ENCODE assay signal across 18 mouse cellular contexts in genomic region chr14:121930731-121931383, GRCm38 (mm10). TPM values are rescaled to one million over a fixed set of nuclear protein-coding genes. Genes with fewer than 3 reads are reported as not detected.
DNase-seq lines count a peak whose midpoint lies in the region; ATAC-seq and TF ChIP-seq lines count a peak whose summit lies in the region.
"Had no signal": no experiment of that assay in that cellular context is flagged by ENCODE, and none has a peak within 500 bp of the region (broad histone marks: within the 10 kb centered on the region; RNA-seq: fewer than 3 reads in every experiment).

No protein-coding gene starts in this region.

- 71% methylated on average over 7 of the region's 7 CpGs for WGBS in lung, postnatal 0 days
- WGBS in lung, adult 2 months = 44% methylated on average over 7 of the region's 7 CpGs
- 90% methylated on average over 7 of the region's 7 CpGs for WGBS in hindbrain, embryonic 10.5 days

- H3K27me3 ChIP-seq in lung, postnatal 0 days (replicated peaks; ENCODE audit: insufficient read depth, low read length) = no peaks in the 10 kb centered on the region
- H3K27me3 ChIP-seq in hindbrain, embryonic 10.5 days (ENCODE audit: insufficient read depth, poor library complexity, severe bottlenecking) = no peaks in the 10 kb centered on the region
- H3K27me3 ChIP-seq: neural tube, embryonic 12.5 days had no signal

- no peak for DNase-seq in lung, postnatal 0 days (ENCODE audit: low spot score)
- no peak for DNase-seq in lung, adult 2 months
- DNase-seq in hindbrain, embryonic 10.5 days (ENCODE audit: low spot score) = no peak
- no peak for DNase-seq in lung, postnatal 25 days (ENCODE audit: low spot score)
- DNase-seq: adrenal gland, adult 2 months; cerebellum, adult 9-11 months; liver, postnatal 0 days; right cerebral cortex, postnatal 25 days had no signal

- no peak for TF ChIP-seq POLR2A in lung, adult 2 months (IDR thresholded peaks at IDR 0.05; ENCODE audit: borderline replicate concordance, extremely low read depth, low read depth, low read length)

- H3K4me2 ChIP-seq in lung, postnatal 0 days (replicated peaks; ENCODE audit: low read depth, low read length) = no peak overlapping the region
- H3K4me2 ChIP-seq: neural tube, embryonic 12.5 days had no signal

- H3K9me3 ChIP-seq in lung, postnatal 0 days (ENCODE audit: low read length) = no peaks in the 10 kb centered on the region
- H3K9me3 ChIP-seq in hindbrain, embryonic 10.5 days = peaks cover 3% of the 10 kb centered on the region

- H3K27ac ChIP-seq in lung, postnatal 0 days (ENCODE audit: low read length) = no peak overlapping the region
- H3K27ac ChIP-seq in hindbrain, embryonic 10.5 days = no peak overlapping the region
- H3K27ac ChIP-seq: neural tube, embryonic 12.5 days had no signal

- no peaks in the 10 kb centered on the region for H3K4me1 ChIP-seq in lung, postnatal 0 days (ENCODE audit: insufficient read depth, low read depth, low read length)
- H3K4me1 ChIP-seq in lung, adult 2 months (ENCODE audit: control insufficient read depth, insufficient read depth, low read length) = peaks cover 10% of the 10 kb centered on the region
- peaks cover 9% of the 10 kb centered on the region; the same call in 1 of the 2 replicates for H3K4me1 ChIP-seq in hindbrain, embryonic 10.5 days (replicated peaks)
- H3K4me1 ChIP-seq: neural tube, embryonic 12.5 days had no signal

- TF ChIP-seq CTCF in lung, postnatal 0 days (IDR thresholded peaks at IDR 0.05) = no peak
- TF ChIP-seq CTCF in lung, adult 2 months (IDR thresholded peaks at IDR 0.05; ENCODE audit: insufficient read depth, low read length) = no peak

- TF ChIP-seq EP300 in lung, postnatal 0 days (IDR thresholded peaks at IDR 0.05) = no peak

- ATAC-seq in lung, postnatal 0 days = peak; percentile 30; the same call in 1 of the 2 replicates
- peak; percentile 38 for ATAC-seq in CD4-positive, CD25-positive, alpha-beta regulatory T cell, adult 4 months
- ATAC-seq in common myeloid progenitor, adult 5-6 weeks (replicated peaks; ENCODE audit: low read depth, poor library complexity, severe bottlenecking) = peak; percentile 20; the same call in 1 of the 2 replicates
- ATAC-seq in neutrophil, adult 5-6 weeks (ENCODE audit: extremely low read depth, insufficient number of reproducible peaks, low FRiP score, poor library complexity, severe bottlenecking) = peak; percentile 34; the same call in 1 of the 2 replicates
- no peak for ATAC-seq in frontal cortex, adult (ENCODE audit: low TSS enrichment)
- ATAC-seq: liver, postnatal 0 days; midbrain, embryonic 16.5 days had no signal

- H3K36me3 ChIP-seq in lung, postnatal 0 days (ENCODE audit: insufficient read depth, low read length) = no peaks in the 10 kb centered on the region
- peaks cover 21% of the 10 kb centered on the region for H3K36me3 ChIP-seq in hindbrain, embryonic 10.5 days

- H3K4me3 ChIP-seq in lung, postnatal 0 days (ENCODE audit: low read depth, low read length) = no peak overlapping the region
- H3K4me3 ChIP-seq in lung, adult 2 months (replicated peaks; ENCODE audit: extremely low read depth, low read depth, low read length) = no peak overlapping the region
- no peak overlapping the region for H3K4me3 ChIP-seq in hindbrain, embryonic 10.5 days
- H3K4me3 ChIP-seq: megakaryocyte, embryonic 14.5 days; neural tube, embryonic 12.5 days had no signal

- no peak overlapping the region for H3K9ac ChIP-seq in lung, postnatal 0 days (replicated peaks; ENCODE audit: low read depth)
- H3K9ac ChIP-seq: liver, postnatal 0 days had no signal

RNA-seq across cellular contexts. Expression of gene Gpr18, which starts 15.3 kb away (rescaled TPM):
- polyA plus RNA-seq in lung, postnatal 0 days (2015; fragmentation: Nextera tagmentation; extraction: Ambion mirVana) = 0.32 and 0.42 TPM in 2 replicates
- polyA plus RNA-seq in lung, adult 2 months (2012; rRNA removed) = 5.6 and 8.3 TPM in 2 replicates
- polyA plus RNA-seq in CD4-positive, CD25-positive, alpha-beta regulatory T cell, adult 4 months (2017; shearing (Covaris generic)) = 10 to 100 TPM; 92.7 to 95.9 TPM
- total RNA-seq in common myeloid progenitor, adult 5-6 weeks (2017) = 1.7 and 3.7 TPM in 2 replicates
- total RNA-seq in neutrophil, adult 5-6 weeks (2017) = 95.0 and 98.8 TPM in 2 replicates
- polyA plus RNA-seq in hindbrain, embryonic 10.5 days (2016; fragmentation: Nextera tagmentation; extraction: Ambion mirVana) = 0.20 and 0.21 TPM in 2 replicates
- total RNA-seq: layer of hippocampus, adult 8-10 months had no signal
- polyA plus RNA-seq: kidney, embryonic 16.5 days; limb, embryonic 14.5 days had no signal

RNA-seq across cellular contexts. Expression of gene Gpr183, which starts 34.1 kb away (rescaled TPM):
- 1.6 TPM in 2 replicates for polyA plus RNA-seq in lung, postnatal 0 days (2015; fragmentation: Nextera tagmentation; extraction: Ambion mirVana)
- 2.3 and 3.1 TPM in 2 replicates for polyA plus RNA-seq in lung, adult 2 months (2012; rRNA removed)
- 100 to 1,000 TPM; 102 to 104 TPM for polyA plus RNA-seq in CD4-positive, CD25-positive, alpha-beta regulatory T cell, adult 4 months (2017; shearing (Covaris generic))
- 2.9 and 8.1 TPM in 2 replicates for total RNA-seq in common myeloid progenitor, adult 5-6 weeks (2017)
- 73.9 and 74.6 TPM in 2 replicates for total RNA-seq in neutrophil, adult 5-6 weeks (2017)
- 2.0 and 2.4 TPM in 2 replicates for polyA plus RNA-seq in hindbrain, embryonic 10.5 days (2016; fragmentation: Nextera tagmentation; extraction: Ambion mirVana)

RNA-seq across cellular contexts. Expression of gene Ubac2, which starts 52.4 kb away (rescaled TPM):
- polyA plus RNA-seq in lung, postnatal 0 days (2015; fragmentation: Nextera tagmentation; extraction: Ambion mirVana) = 38.5 and 43.2 TPM in 2 replicates
- 37.7 and 47.1 TPM in 2 replicates for polyA plus RNA-seq in lung, adult 2 months (2012; rRNA removed)
- polyA plus RNA-seq in CD4-positive, CD25-positive, alpha-beta regulatory T cell, adult 4 months (2017; shearing (Covaris generic)) = 10 to 100 TPM; 83.5 to 93.7 TPM
- 19.1 and 33.3 TPM in 2 replicates for total RNA-seq in common myeloid progenitor, adult 5-6 weeks (2017)
- total RNA-seq in neutrophil, adult 5-6 weeks (2017) = 31.9 and 32.0 TPM in 2 replicates
- 69.4 and 70.9 TPM in 2 replicates for polyA plus RNA-seq in hindbrain, embryonic 10.5 days (2016; fragmentation: Nextera tagmentation; extraction: Ambion mirVana)

Comparison
In these comparisons a context has a peak if more than half of its experiments do, and no peak if none do; other contexts are left out.
1. RNA of gene Gpr18, which starts 15.3 kb away (polyA plus RNA-seq): 92.7 to 95.9 TPM in CD4-positive, CD25-positive, alpha-beta regulatory T cell, adult 4 months; 5.6 to 8.3 TPM in lung, adult 2 months, 0.32 to 0.42 TPM in lung, postnatal 0 days and 0.20 to 0.21 TPM in hindbrain, embryonic 10.5 days; every median in the first group is over 10 times any median in the second.
2. RNA of gene Gpr183, which starts 34.1 kb away (polyA plus RNA-seq): 102 to 104 TPM in CD4-positive, CD25-positive, alpha-beta regulatory T cell, adult 4 months; 2.3 to 3.1 TPM in lung, adult 2 months, 2.0 to 2.4 TPM in hindbrain, embryonic 10.5 days and 1.6 TPM in lung, postnatal 0 days; every median in the first group is over 10 times any median in the second.